ENCODE assay signal across 8 mouse cellular contexts in the genomic region with DNA sequence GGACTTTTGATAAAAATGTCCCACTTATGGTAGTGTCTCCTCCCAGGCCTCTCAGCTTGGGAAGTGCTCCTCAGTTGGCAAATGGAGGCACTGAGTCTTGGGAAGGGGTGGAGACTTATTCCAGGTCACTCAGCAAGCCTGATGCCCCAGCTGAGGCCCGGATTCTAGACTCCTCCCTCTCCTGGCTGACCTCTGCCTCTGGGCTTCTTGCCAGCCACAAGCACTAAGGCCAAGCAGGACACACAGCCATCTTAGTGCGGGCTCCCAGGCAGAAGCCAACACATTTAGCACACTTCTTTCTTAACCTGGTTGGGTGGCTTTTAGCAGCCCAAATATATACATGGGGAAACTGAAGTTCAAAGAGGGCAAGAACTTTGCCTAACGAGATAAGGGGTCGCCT. TPM values are rescaled to one million over a fixed set of nuclear protein-coding genes. Genes with fewer than 3 reads are reported as not detected.
DNase-seq lines count a peak whose midpoint lies in the region; TF ChIP-seq lines count a peak whose summit lies in the region.

No protein-coding gene starts in this region.

- no peak overlapping the region for H3K4me3 ChIP-seq in layer of hippocampus, adult 2 months

- no peak for TF ChIP-seq CTCF in layer of hippocampus, adult 2 months (conservative IDR thresholded peaks at IDR 0.05)

- DNase-seq in layer of hippocampus, adult 2 months (ENCODE audit: low spot score in 2 of 2), result no peak
- no peak for DNase-seq in layer of hippocampus, adult 9-10 months (ENCODE audit: low spot score)
- DNase-seq in brain, adult 2 months (ENCODE audit: low read depth, low spot score), result peak; percentile 76
- peak; percentile 90 for DNase-seq in kidney, adult 9 months
- DNase-seq in lung, postnatal 10 days, result peak; percentile 76
- no peak for DNase-seq in urinary bladder, postnatal 4 days (ENCODE audit: low spot score in 2 of 2)
- DNase-seq in frontal cortex, adult 2 months (ENCODE audit: extremely low spot score in 1 of 2, low spot score in 1 of 2), result no peak
- DNase-seq in urinary bladder, adult 2 months (ENCODE audit: low spot score), result no peak

- H3K27ac ChIP-seq in layer of hippocampus, adult 2 months, result peak overlapping the region; percentile 82; the same call in 1 of the 2 replicates

RNA-seq across cellular contexts. Expression of a gene that starts 33.9 kb away (rescaled TPM):
- total RNA-seq in layer of hippocampus, adult 2 months (2021), result 10 to 100 TPM; 31.2 to 34.2 TPM
- 67.3 and 73.5 TPM in 2 replicates for polyA plus RNA-seq in frontal cortex, adult 2 months (2012; rRNA removed)
- polyA plus RNA-seq in urinary bladder, adult 2 months (2012; rRNA removed), result 151 and 185 TPM in 2 replicates

RNA-seq across cellular contexts. Expression of a gene that starts 46.6 kb away (rescaled TPM):
- 100 to 1,000 TPM; 136 to 153 TPM for total RNA-seq in layer of hippocampus, adult 2 months (2021)
- polyA plus RNA-seq in frontal cortex, adult 2 months (2012; rRNA removed), result 151 and 160 TPM in 2 replicates
- polyA plus RNA-seq in urinary bladder, adult 2 months (2012; rRNA removed), result 72.7 and 112 TPM in 2 replicates

Comparison
In these comparisons a context has a peak if more than half of its experiments do, and no peak if none do; other contexts are left out.
1. DNase-seq: peak in brain, adult 2 months (single experiment), kidney, adult 9 months (single experiment) and lung, postnatal 10 days (single experiment); none in layer of hippocampus, adult 2 months (0 of 2), layer of hippocampus, adult 9-10 months (single experiment), urinary bladder, postnatal 4 days (0 of 2), frontal cortex, adult 2 months (0 of 2) and urinary bladder, adult 2 months (single experiment).